Mouse (Mus musculus) liver, adult 2 months (tissue): ENCODE measurements around the gene Smim6. TPM values are rescaled to one million over a fixed set of nuclear protein-coding genes. Genes with fewer than 3 reads are reported as not detected.

ENCODE experiments used
- DNase-seq: peaks from one replicate; pipeline ENCODE4 v3.0.0-alpha.2; 2011; ENCODE audit warnings: low read depth, low spot score; ENCODE audit errors: extremely low read depth
- H3K27ac ChIP-seq: fragments of 200-500 bp; replicated peaks from 2 replicates; pipeline ENCODE4 v1.5.1; 2012; ENCODE audit warnings: low read depth, mild to moderate bottlenecking, control low read depth, inconsistent platforms, low read length; ENCODE audit not compliant: insufficient read depth
- H3K27me3 ChIP-seq: fragments of 200-500 bp; 2 replicates; pipeline ENCODE4 v1.6.1; 2012; ENCODE audit warnings: mild to moderate bottlenecking, moderate library complexity, low read length, inconsistent platforms; ENCODE audit not compliant: control insufficient read depth, insufficient read depth
- H3K36me3 ChIP-seq: fragments of 200-500 bp; 2 replicates; pipeline ENCODE4 v1.6.1; 2012; ENCODE audit warnings: low read length, inconsistent platforms; ENCODE audit not compliant: control insufficient read depth, insufficient read depth
- H3K4me1 ChIP-seq: fragments of 200-500 bp; 2 replicates; pipeline ENCODE4 v1.6.1; 2011; ENCODE audit warnings: low read length; ENCODE audit not compliant: control insufficient read depth, insufficient read depth
- H3K4me3 ChIP-seq: fragments of 200-500 bp; 2 replicates; pipeline ENCODE4 v1.5.1; 2011; ENCODE audit warnings: low read depth, mild to moderate bottlenecking, control low read depth, low read length, moderate library complexity; ENCODE audit not compliant: insufficient read depth
- H3K79me2 ChIP-seq: fragments of 200-500 bp; 2 replicates; pipeline ENCODE4 v1.6.1; 2012; ENCODE audit warnings: inconsistent platforms, mild to moderate bottlenecking, low read length, moderate library complexity; ENCODE audit not compliant: control insufficient read depth, insufficient read depth
- H3K9ac ChIP-seq: fragments of 200-500 bp; 2 replicates; pipeline ENCODE4 v1.6.1; 2012; ENCODE audit warnings: low read depth, mild to moderate bottlenecking, control low read depth, inconsistent platforms, low read length
- CTCF ChIP-seq: fragments of 200-500 bp; IDR thresholded peaks from 2 replicates; pipeline ENCODE4 v1.5.1; 2011; ENCODE audit warnings: low read depth, low read length, control low read depth
- POLR2A ChIP-seq: fragments of 200-500 bp; IDR thresholded peaks from 2 replicates; pipeline ENCODE4 v1.6.1; 2011; ENCODE audit warnings: low read length, control low read depth; ENCODE audit not compliant: insufficient read depth; ENCODE audit errors: extremely low read depth
- WGBS: fragments of 180-500 bp; shearing (Covaris S2); methylation state at CpG from one replicate; pipeline ENCODE4 v1.1.7; 2018; 5-methylcytosine and 5-hydroxymethylcytosine counted together
- polyA plus RNA-seq: library from polyadenylated mRNA; depleted of rRNA; stranded (reverse); fragments of >200 nt; gene quantifications from 2 replicates; pipeline ENCODE4 v1.2.3, GENCODE M21; 2012
- total RNA-seq: library from RNA; depleted of rRNA; stranded (reverse); fragments of >200 nt; gene quantifications from 2 replicates; pipeline ENCODE4 v1.2.3, GENCODE M21; 2014

Gene Smim6
- total and polyA plus RNA-seq, 2 experiments, result 0.38 to 0.55 TPM

GRCm38 (mm10) chr11:115906116-115906515, 5.7 kb upstream of the Smim6 start:
- H3K36me3 ChIP-seq, result no peaks in the 10 kb centered on the region
- peak; percentile 39 for DNase-seq
- 64% methylated on average over 3 of the region's 3 CpGs for WGBS
- H3K4me3 ChIP-seq, result no peak overlapping the region
- peaks cover 5% of the 10 kb centered on the region for H3K4me1 ChIP-seq
- H3K79me2 ChIP-seq, result no peaks in the 10 kb centered on the region
- no peaks in the 10 kb centered on the region for H3K27me3 ChIP-seq
- H3K9ac ChIP-seq, result no peak overlapping the region
- TF ChIP-seq CTCF (no peak), POLR2A (no peak)
- H3K27ac ChIP-seq, result no peak overlapping the region

- Histone ChIP-seq H3K36me3 (no peaks in the 10 kb centered on the region), H3K4me1 (peaks cover 8% of the 10 kb centered on the region)
These were observed 5.3 kb upstream of the Smim6 start for GRCm38 (mm10) chr11:115906521-115906920.

GRCm38 (mm10) chr11:115911134-115911561, 669 bp upstream of the Smim6 start:
- TF ChIP-seq CTCF, result 0 out of 2 replicates have a peak, but pooled peaks have one; percentile 4
- TF ChIP-seq POLR2A, result no peak
- WGBS, result 13% methylated on average over 5 of the region's 5 CpGs
- Histone ChIP-seq H3K36me3 (peaks cover 2% of the 10 kb centered on the region; the same call in 1 of the 2 replicates), H3K27ac (peak overlapping the region; percentile 87), H3K9ac (peak overlapping the region; percentile 50), H3K4me1 (peaks cover 11% of the 10 kb centered on the region), H3K4me3 (no peak overlapping the region), H3K27me3 (no peaks in the 10 kb centered on the region), H3K79me2 (no peaks in the 10 kb centered on the region)
- DNase-seq, result peak; percentile 94

More at GRCm38 (mm10) chr11:115906521-115906920, 5.3 kb upstream of the Smim6 start:
- Histone ChIP-seq H3K27ac (no peak overlapping the region), H3K4me3 (no peak overlapping the region), H3K27me3 (no peaks in the 10 kb centered on the region), H3K79me2 (no peaks in the 10 kb centered on the region), H3K9ac (no peak overlapping the region)
- DNase-seq, result peak; percentile 15
- 96% methylated on average over 5 of the region's 5 CpGs for WGBS
- TF ChIP-seq CTCF, result no peak
- TF ChIP-seq POLR2A, result no peak

GRCm38 (mm10) chr11:115916579-115916978, 4.8 kb downstream of the Smim6 start:
- no peak overlapping the region for H3K9ac ChIP-seq
- WGBS, result 95% methylated on average over 4 of the region's 4 CpGs
- no peak overlapping the region for H3K4me3 ChIP-seq
- no peak for TF ChIP-seq CTCF
- no peak for TF ChIP-seq POLR2A
- H3K36me3 ChIP-seq, result peaks cover 4% of the 10 kb centered on the region; the same call in 1 of the 2 replicates
- H3K27ac ChIP-seq, result no peak overlapping the region
- DNase-seq, result no peak
- no peaks in the 10 kb centered on the region for H3K27me3 ChIP-seq
- H3K79me2 ChIP-seq, result no peaks in the 10 kb centered on the region
- peaks cover 4% of the 10 kb centered on the region for H3K4me1 ChIP-seq

GRCm38 (mm10) chr11:115918637-115919036, 6.8 kb downstream of the Smim6 start:
- Histone ChIP-seq H3K79me2 (no peaks in the 10 kb centered on the region), H3K9ac (no peak overlapping the region), H3K36me3 (peaks cover 15% of the 10 kb centered on the region; the same call in 1 of the 2 replicates), H3K27me3 (no peaks in the 10 kb centered on the region), H3K4me1 (no peaks in the 10 kb centered on the region), H3K4me3 (no peak overlapping the region), H3K27ac (peak overlapping the region; percentile 14; the same call in 1 of the 2 replicates)
- TF ChIP-seq POLR2A (no peak), CTCF (no peak)
- WGBS, result 87% methylated on average over 5 of the region's 5 CpGs
- no peak for DNase-seq

- Histone ChIP-seq H3K9ac (no peak overlapping the region), H3K27ac (peak overlapping the region; percentile 14; the same call in 1 of the 2 replicates), H3K4me1 (no peaks in the 10 kb centered on the region), H3K36me3 (peaks cover 15% of the 10 kb centered on the region; the same call in 1 of the 2 replicates), H3K79me2 (no peaks in the 10 kb centered on the region), H3K4me3 (no peak overlapping the region), H3K27me3 (no peaks in the 10 kb centered on the region)
- peak; percentile 87 for DNase-seq
- TF ChIP-seq CTCF (no peak), POLR2A (no peak)
- WGBS, result 24% methylated on average over 5 of the region's 5 CpGs
These were observed 7.3 kb downstream of the Smim6 start for GRCm38 (mm10) chr11:115919073-115919472.
